ENCODE assay signal across 9 mouse cellular contexts in genomic region chr10:78372681-78373668, GRCm38 (mm10). TPM values are rescaled to one million over a fixed set of nuclear protein-coding genes. Genes with fewer than 3 reads are reported as not detected.
A peak's percentile ranks its signal among the peaks of the same experiment; 100 is the strongest.
DNase-seq lines count a peak whose midpoint lies in the region; ATAC-seq and TF ChIP-seq lines count a peak whose summit lies in the region.
"Had no signal": no experiment of that assay in that cellular context is flagged by ENCODE, and none has a peak within 500 bp of the region (broad histone marks: within the 10 kb centered on the region; RNA-seq: fewer than 3 reads in every experiment).

No protein-coding gene starts in this region.

- no peak for DNase-seq in hindbrain, embryonic 14.5 days (ENCODE audit: low spot score)
- peak; percentile 93 for DNase-seq in MEL (ENCODE audit: low read depth, low spot score)
- DNase-seq in liver, adult 2 months (ENCODE audit: extremely low read depth, low read depth, low spot score): peak; percentile 19
- peak; percentile 43 to 71 for DNase-seq in spleen, adult 2 months (ENCODE audit: low read depth in 1 of 2, low spot score in 2 of 2)
- DNase-seq in hindbrain, embryonic 11.5 days (ENCODE audit: low spot score): no peak
- no peak for DNase-seq in kidney, postnatal 10 days

- no peaks in the 10 kb centered on the region for H3K4me1 ChIP-seq in hindbrain, embryonic 15.5 days (replicated peaks)
- H3K4me1 ChIP-seq in hindbrain, embryonic 14.5 days (replicated peaks; ENCODE audit: control insufficient read depth, insufficient read depth, low read length): no peaks in the 10 kb centered on the region
- peaks cover 4 to 27% of the 10 kb centered on the region in 2 experiments; a peak in 3 of 4 replicates for H3K4me1 ChIP-seq in MEL (ENCODE audit: control insufficient read depth in 1 of 2, insufficient read depth in 2 of 2, low read length in 2 of 2)
- no peaks in the 10 kb centered on the region for H3K4me1 ChIP-seq in liver, adult 2 months (ENCODE audit: control insufficient read depth, insufficient read depth, low read length)
- peaks cover 7% of the 10 kb centered on the region; the same call in 1 of the 2 replicates for H3K4me1 ChIP-seq in spleen, adult 2 months (ENCODE audit: control insufficient read depth, insufficient read depth, insufficient read length)
- no peaks in the 10 kb centered on the region for H3K4me1 ChIP-seq in hindbrain, embryonic 11.5 days (replicated peaks; ENCODE audit: control insufficient read depth, insufficient read depth, low read length)
- H3K4me1 ChIP-seq in hindbrain, embryonic 12.5 days: no peaks in the 10 kb centered on the region

- TF ChIP-seq POLR2A in MEL (IDR thresholded peaks at IDR 0.05; ENCODE audit: control insufficient read depth in 1 of 2, insufficient read depth in 1 of 2, low read depth in 1 of 2, low read length in 2 of 2, poor library complexity in 1 of 2): peak in 1 of 2 experiments; percentile 77; a peak in 2 of 4 replicates
- TF ChIP-seq POLR2A in liver, adult 2 months (IDR thresholded peaks at IDR 0.05; ENCODE audit: extremely low read depth, insufficient read depth, low read length): no peak
- no peak for TF ChIP-seq POLR2A in spleen, adult 2 months (IDR thresholded peaks at IDR 0.05; ENCODE audit: low read depth, low read length)

- no peak overlapping the region for H3K4me3 ChIP-seq in hindbrain, embryonic 15.5 days
- H3K4me3 ChIP-seq in hindbrain, embryonic 14.5 days (replicated peaks; ENCODE audit: low read length): no peak overlapping the region
- H3K4me3 ChIP-seq in MEL (ENCODE audit: control insufficient read depth in 1 of 2, insufficient read depth in 1 of 2, low read depth in 2 of 2, low read length in 2 of 2): peak overlapping the region; percentile 48 to 77
- no peak overlapping the region for H3K4me3 ChIP-seq in liver, adult 2 months (ENCODE audit: insufficient read depth, low read depth, low read length)
- H3K4me3 ChIP-seq in spleen, adult 2 months (ENCODE audit: extremely low read depth, insufficient read depth, insufficient read length): peak overlapping the region; percentile 39; the same call in 1 of the 2 replicates
- no peak overlapping the region for H3K4me3 ChIP-seq in hindbrain, embryonic 11.5 days (ENCODE audit: low read depth, low read length)
- H3K4me3 ChIP-seq in hindbrain, embryonic 12.5 days: no peak overlapping the region

- no peaks in the 10 kb centered on the region for H3K36me3 ChIP-seq in hindbrain, embryonic 15.5 days
- H3K36me3 ChIP-seq in hindbrain, embryonic 14.5 days (replicated peaks; ENCODE audit: control insufficient read depth, insufficient read depth): no peaks in the 10 kb centered on the region
- peaks cover 0 to 6% of the 10 kb centered on the region in 2 experiments; a peak in 2 of 4 replicates for H3K36me3 ChIP-seq in MEL (ENCODE audit: control insufficient read depth in 1 of 2, insufficient read depth in 2 of 2, low read length in 2 of 2)
- H3K36me3 ChIP-seq in liver, adult 2 months (ENCODE audit: control insufficient read depth, insufficient read depth, low read length): no peaks in the 10 kb centered on the region
- no peaks in the 10 kb centered on the region for H3K36me3 ChIP-seq in spleen, adult 2 months (ENCODE audit: control insufficient read depth, insufficient read depth, low read length)
- H3K36me3 ChIP-seq in hindbrain, embryonic 11.5 days (ENCODE audit: control insufficient read depth, insufficient read depth, low read length): no peaks in the 10 kb centered on the region
- H3K36me3 ChIP-seq in hindbrain, embryonic 12.5 days: no peaks in the 10 kb centered on the region

- TF ChIP-seq RAD21 in MEL (IDR thresholded peaks at IDR 0.05; ENCODE audit: low read depth, low read length): no peak

- no peak overlapping the region for H3K27ac ChIP-seq in hindbrain, embryonic 15.5 days (replicated peaks)
- no peak overlapping the region for H3K27ac ChIP-seq in hindbrain, embryonic 14.5 days
- no peak overlapping the region for H3K27ac ChIP-seq in MEL (ENCODE audit: control insufficient read depth, low read depth, low read length)
- no peak overlapping the region for H3K27ac ChIP-seq in liver, adult 2 months (replicated peaks; ENCODE audit: insufficient read depth, low read depth, low read length)
- peak overlapping the region; percentile 62 for H3K27ac ChIP-seq in spleen, adult 2 months (ENCODE audit: insufficient read depth, low read length)
- no peak overlapping the region for H3K27ac ChIP-seq in hindbrain, embryonic 11.5 days (ENCODE audit: low read depth, low read length)
- no peak overlapping the region for H3K27ac ChIP-seq in hindbrain, embryonic 12.5 days

- no peak for ATAC-seq in hindbrain, embryonic 15.5 days (ENCODE audit: low FRiP score, low read depth)
- ATAC-seq in hindbrain, embryonic 14.5 days (ENCODE audit: low FRiP score): no peak
- no peak for ATAC-seq in hindbrain, embryonic 11.5 days (ENCODE audit: low FRiP score)
- no peak for ATAC-seq in hindbrain, embryonic 12.5 days (ENCODE audit: low FRiP score)
- ATAC-seq: midbrain, embryonic 16.5 days had no signal

- TF ChIP-seq EP300 in MEL (IDR thresholded peaks at IDR 0.05; ENCODE audit: low read depth in 1 of 2, low read length in 2 of 2): peak in 1 of 2 experiments; percentile 20; a peak in 1 of 4 replicates

- H3K27me3 ChIP-seq in hindbrain, embryonic 15.5 days: no peaks in the 10 kb centered on the region
- H3K27me3 ChIP-seq in hindbrain, embryonic 14.5 days (ENCODE audit: control insufficient read depth, insufficient read depth, low read length): no peaks in the 10 kb centered on the region
- H3K27me3 ChIP-seq in MEL (ENCODE audit: control insufficient read depth in 1 of 2, insufficient read depth in 2 of 2, low read length in 2 of 2): no peaks in the 10 kb centered on the region
- H3K27me3 ChIP-seq in liver, adult 2 months (ENCODE audit: control insufficient read depth, insufficient read depth, low read length): no peaks in the 10 kb centered on the region
- H3K27me3 ChIP-seq in spleen, adult 2 months (ENCODE audit: control insufficient read depth, insufficient read depth, low read length): no peaks in the 10 kb centered on the region
- no peaks in the 10 kb centered on the region for H3K27me3 ChIP-seq in hindbrain, embryonic 11.5 days (ENCODE audit: control insufficient read depth, insufficient read depth, low read length)
- H3K27me3 ChIP-seq in hindbrain, embryonic 12.5 days: no peaks in the 10 kb centered on the region; the same call in 1 of the 2 replicates

- no peaks in the 10 kb centered on the region for H3K79me2 ChIP-seq in MEL (ENCODE audit: control insufficient read depth, insufficient read depth, low read length, poor library complexity)
- no peaks in the 10 kb centered on the region for H3K79me2 ChIP-seq in liver, adult 2 months (ENCODE audit: control insufficient read depth, insufficient read depth, low read length)

- TF ChIP-seq CTCF in MEL (IDR thresholded peaks at IDR 0.05 in 2 of 3, conservative IDR thresholded peaks at IDR 0.05 in 1 of 3; ENCODE audit: control insufficient read depth in 1 of 3, insufficient read depth in 1 of 3, low read depth in 2 of 3, low read length in 3 of 3, poor library complexity in 1 of 3, severe bottlenecking in 1 of 3): no peak
- TF ChIP-seq CTCF in liver, adult 2 months (IDR thresholded peaks at IDR 0.05; ENCODE audit: low read depth, low read length): no peak
- no peak for TF ChIP-seq CTCF in spleen, adult 2 months (IDR thresholded peaks at IDR 0.05; ENCODE audit: extremely low read depth, insufficient read depth, insufficient read length, insufficient replicate concordance)

- H3K9ac ChIP-seq in hindbrain, embryonic 15.5 days: no peak overlapping the region
- H3K9ac ChIP-seq in hindbrain, embryonic 14.5 days: no peak overlapping the region
- peak overlapping the region; percentile 52 for H3K9ac ChIP-seq in MEL (ENCODE audit: control insufficient read depth, low read depth, low read length, poor library complexity, severe bottlenecking)
- H3K9ac ChIP-seq in liver, adult 2 months (ENCODE audit: low read depth, low read length): no peak overlapping the region
- no peak overlapping the region for H3K9ac ChIP-seq in hindbrain, embryonic 11.5 days (ENCODE audit: low read depth, low read length)
- H3K9ac ChIP-seq in hindbrain, embryonic 12.5 days: no peak overlapping the region

- H3K9me3 ChIP-seq in hindbrain, embryonic 15.5 days: no peaks in the 10 kb centered on the region
- no peaks in the 10 kb centered on the region for H3K9me3 ChIP-seq in hindbrain, embryonic 14.5 days (ENCODE audit: control insufficient read depth, low read length)
- no peaks in the 10 kb centered on the region for H3K9me3 ChIP-seq in MEL (replicated peaks; ENCODE audit: insufficient read depth, low read length)
- no peaks in the 10 kb centered on the region for H3K9me3 ChIP-seq in hindbrain, embryonic 11.5 days (ENCODE audit: control insufficient read depth, low read length)
- H3K9me3 ChIP-seq in hindbrain, embryonic 12.5 days (replicated peaks): no peaks in the 10 kb centered on the region

- 63% methylated on average over 27 of the region's 27 CpGs for WGBS in hindbrain, embryonic 15.5 days
- WGBS in hindbrain, embryonic 14.5 days: 65% methylated on average over 27 of the region's 27 CpGs
- WGBS in liver, adult 2 months: 67% methylated on average over 27 of the region's 27 CpGs
- WGBS in spleen, adult 2 months: 10% methylated on average over 27 of the region's 27 CpGs
- WGBS in hindbrain, embryonic 11.5 days: 66% methylated on average over 27 of the region's 27 CpGs
- WGBS in hindbrain, embryonic 12.5 days: 70% methylated on average over 27 of the region's 27 CpGs

- H3K4me2 ChIP-seq in hindbrain, embryonic 15.5 days: 0 out of 2 replicates have a peak overlapping the region, but pooled peaks have one; percentile 9
- H3K4me2 ChIP-seq in hindbrain, embryonic 14.5 days (replicated peaks): no peak overlapping the region
- H3K4me2 ChIP-seq in hindbrain, embryonic 11.5 days (replicated peaks; ENCODE audit: low read depth, low read length): no peak overlapping the region
- no peak overlapping the region for H3K4me2 ChIP-seq in hindbrain, embryonic 12.5 days (replicated peaks)

RNA-seq across cellular contexts. Expression of gene Agpat3, which starts 20.7 kb away (rescaled TPM):
- polyA plus RNA-seq in hindbrain, embryonic 15.5 days (2015; fragmentation: Nextera tagmentation; extraction: Ambion mirVana): 83.5 and 86.4 TPM in 2 replicates
- 80.3 and 81.5 TPM in 2 replicates for polyA plus RNA-seq in hindbrain, embryonic 14.5 days (2014; fragmentation: Nextera tagmentation; extraction: Ambion mirVana)
- total RNA-seq in MEL (2012; rRNA removed): not detected in 2 replicates
- under 1 TPM in 1 of 2 experiments, not detected in 1; 0.07 TPM for polyA plus RNA-seq in MEL (2012; ENCODE audit: insufficient read depth in 1 of 2, insufficient read length in 2 of 2, low read depth in 1 of 2, low replicate concordance in 2 of 2, missing spikeins in 1 of 2)
- 132 and 161 TPM in 2 replicates for total RNA-seq in liver, adult 2 months (2014; rRNA removed)
- 351 and 387 TPM in 2 replicates for polyA plus RNA-seq in liver, adult 2 months (2012; rRNA removed)
- 177 and 205 TPM in 2 replicates for polyA plus RNA-seq in spleen, adult 2 months (2012; rRNA removed)
- 44.1 and 46.0 TPM in 2 replicates for polyA plus RNA-seq in hindbrain, embryonic 11.5 days (2014; fragmentation: Nextera tagmentation; extraction: Ambion mirVana)
- polyA plus RNA-seq in hindbrain, embryonic 12.5 days (2016; fragmentation: Nextera tagmentation; extraction: Ambion mirVana): 59.2 and 59.7 TPM in 2 replicates

RNA-seq across cellular contexts. Expression of gene Rrp1, which starts 39.9 kb away (rescaled TPM):
- 402 and 403 TPM in 2 replicates for polyA plus RNA-seq in hindbrain, embryonic 15.5 days (2015; fragmentation: Nextera tagmentation; extraction: Ambion mirVana)
- 324 and 336 TPM in 2 replicates for polyA plus RNA-seq in hindbrain, embryonic 14.5 days (2014; fragmentation: Nextera tagmentation; extraction: Ambion mirVana)
- total RNA-seq in MEL (2012; rRNA removed): 241 and 273 TPM in 2 replicates
- 100 to 1,000 TPM in 1 of 2 experiments, not detected in 1; 417 TPM for polyA plus RNA-seq in MEL (2012; ENCODE audit: insufficient read depth in 1 of 2, insufficient read length in 2 of 2, low read depth in 1 of 2, low replicate concordance in 2 of 2, missing spikeins in 1 of 2)
- total RNA-seq in liver, adult 2 months (2014; rRNA removed): 39.8 and 41.9 TPM in 2 replicates
- 30.7 and 37.6 TPM in 2 replicates for polyA plus RNA-seq in liver, adult 2 months (2012; rRNA removed)
- polyA plus RNA-seq in spleen, adult 2 months (2012; rRNA removed): 60.2 and 62.0 TPM in 2 replicates
- polyA plus RNA-seq in hindbrain, embryonic 11.5 days (2014; fragmentation: Nextera tagmentation; extraction: Ambion mirVana): 225 and 242 TPM in 2 replicates
- 339 and 343 TPM in 2 replicates for polyA plus RNA-seq in hindbrain, embryonic 12.5 days (2016; fragmentation: Nextera tagmentation; extraction: Ambion mirVana)

RNA-seq across cellular contexts. Expression of gene Cstb, which starts 52.5 kb away (rescaled TPM):
- polyA plus RNA-seq in hindbrain, embryonic 15.5 days (2015; fragmentation: Nextera tagmentation; extraction: Ambion mirVana): 90.9 and 95.0 TPM in 2 replicates
- 97.3 and 119 TPM in 2 replicates for polyA plus RNA-seq in hindbrain, embryonic 14.5 days (2014; fragmentation: Nextera tagmentation; extraction: Ambion mirVana)
- total RNA-seq in MEL (2012; rRNA removed): 71.1 and 76.7 TPM in 2 replicates
- 10 to 100 TPM in 1 of 2 experiments, not detected in 1; 71.9 TPM for polyA plus RNA-seq in MEL (2012; ENCODE audit: insufficient read depth in 1 of 2, insufficient read length in 2 of 2, low read depth in 1 of 2, low replicate concordance in 2 of 2, missing spikeins in 1 of 2)
- 52.0 and 60.8 TPM in 2 replicates for total RNA-seq in liver, adult 2 months (2014; rRNA removed)
- 41.4 and 47.5 TPM in 2 replicates for polyA plus RNA-seq in liver, adult 2 months (2012; rRNA removed)
- 18.6 and 20.4 TPM in 2 replicates for polyA plus RNA-seq in spleen, adult 2 months (2012; rRNA removed)
- 115 and 117 TPM in 2 replicates for polyA plus RNA-seq in hindbrain, embryonic 11.5 days (2014; fragmentation: Nextera tagmentation; extraction: Ambion mirVana)
- 127 and 138 TPM in 2 replicates for polyA plus RNA-seq in hindbrain, embryonic 12.5 days (2016; fragmentation: Nextera tagmentation; extraction: Ambion mirVana)

Comparison
In these comparisons a context has a peak if more than half of its experiments do, and no peak if none do; other contexts are left out.
1. H3K4me3 ChIP-seq: peak in MEL (2 of 2) and spleen, adult 2 months (single experiment); none in hindbrain, embryonic 15.5 days (single experiment), hindbrain, embryonic 14.5 days (single experiment), liver, adult 2 months (single experiment), hindbrain, embryonic 11.5 days (single experiment) and hindbrain, embryonic 12.5 days (single experiment).
2. DNase-seq: peak in MEL (single experiment), liver, adult 2 months (single experiment) and spleen, adult 2 months (2 of 2); none in hindbrain, embryonic 14.5 days (single experiment), hindbrain, embryonic 11.5 days (single experiment) and kidney, postnatal 10 days (single experiment).
3. RNA of gene Agpat3, which starts 20.7 kb away (polyA plus RNA-seq): 351 to 387 TPM in liver, adult 2 months, 177 to 205 TPM in spleen, adult 2 months, 83.5 to 86.4 TPM in hindbrain, embryonic 15.5 days, 80.3 to 81.5 TPM in hindbrain, embryonic 14.5 days, 59.2 to 59.7 TPM in hindbrain, embryonic 12.5 days and 44.1 to 46.0 TPM in hindbrain, embryonic 11.5 days; 0.07 TPM in MEL; every median in the first group is over 10 times any median in the second.